Mouse (Mus musculus): ENCODE results near the gene Dpm3.

- TF ChIP-seq TCF12 (IDR thresholded peaks at IDR 0.05; ENCODE audit: low read depth, low read length) = no peak
- TF ChIP-seq CTCF (conservative IDR thresholded peaks at IDR 0.05 in 1 of 2, IDR thresholded peaks at IDR 0.05 in 1 of 2; ENCODE audit: low read depth in 2 of 2, low read length in 2 of 2) = peak in 1 of 2 experiments; percentile 56; a peak in 2 of 4 replicates
- TF ChIP-seq POLR2A (IDR thresholded peaks at IDR 0.05; ENCODE audit: low read depth, low read length) = no peak
- TF ChIP-seq JUND (conservative IDR thresholded peaks at IDR 0.05; ENCODE audit: low read depth, low read length) = no peak
- TF ChIP-seq MEF2A (IDR thresholded peaks at IDR 0.05; ENCODE audit: borderline replicate concordance, low read depth, low read length) = no peak
- no peak for TF ChIP-seq TBP (conservative IDR thresholded peaks at IDR 0.05; ENCODE audit: low read depth, low read length)
- TF ChIP-seq ZC3H11A (IDR thresholded peaks at IDR 0.05; ENCODE audit: low read depth, low read length) = no peak
- TF ChIP-seq RAD21 (IDR thresholded peaks at IDR 0.05; ENCODE audit: low read depth, low read length) = peak; percentile 51
- TF ChIP-seq GABPA (IDR thresholded peaks at IDR 0.05; ENCODE audit: insufficient replicate concordance, low read depth, low read length) = no peak
- no peak for TF ChIP-seq POLR2AphosphoS2 (IDR thresholded peaks at IDR 0.05; ENCODE audit: low read depth, low read length)
- no peak for TF ChIP-seq HCFC1 (IDR thresholded peaks at IDR 0.05; ENCODE audit: low read depth, low read length)
- no peak for TF ChIP-seq ETS1 (conservative IDR thresholded peaks at IDR 0.05; ENCODE audit: low read depth, low read length)
- TF ChIP-seq USF1 (IDR thresholded peaks at IDR 0.05; ENCODE audit: low read depth, low read length) = no peak
Measured at GRCm38 (mm10) chr3:89300514-89300913, 41.4 kb downstream of the Dpm3 start.

Data from CH12.LX (cell line).